Mouse (Mus musculus): ENCODE measurements around the gene Ppp1r12a. TPM values are rescaled to one million over a fixed set of nuclear protein-coding genes. Genes with fewer than 3 reads are reported as not detected.
A peak's percentile ranks its signal among the peaks of the same experiment; 100 is the strongest.

Ppp1r12a gene
- total and polyA plus RNA-seq, 2 experiments from 2014 or later, result 52.0 to 52.3 TPM

- Histone ChIP-seq H3K36me3 (ENCODE audit: insufficient read depth, low read length) (no peaks in the 10 kb centered on the region), H3K4me2 (ENCODE audit: low read depth, low read length) (peak overlapping the region; percentile 97), H3K27ac (peak overlapping the region; percentile 36; the same call in 1 of the 2 replicates), H3K4me3 (ENCODE audit: low read length) (peak overlapping the region; percentile 82), H3K4me1 (ENCODE audit: insufficient read depth, low read length) (no peaks in the 10 kb centered on the region), H3K9ac (replicated peaks; ENCODE audit: low read length) (peak overlapping the region; percentile 54), H3K9me3 (ENCODE audit: low read length) (no peaks in the 10 kb centered on the region), H3K27me3 (ENCODE audit: insufficient read depth, low read length) (0 out of 2 replicates have a peak, but pooled peaks cover 4% of the 10 kb centered on the region)
- DNase-seq (ENCODE audit: low spot score) (peak; percentile 56), ATAC-seq (peak; percentile 65)
- TF ChIP-seq CTCF (IDR thresholded peaks at IDR 0.05; ENCODE audit: low read depth), result peak; percentile 18; the same call in 1 of the 2 replicates
- WGBS, result 3% methylated on average over 127 of the region's 129 CpGs
Measured at GRCm38 (mm10) chr10:108332571-108333541, 170.9 kb downstream of the Ppp1r12a start.

DNA sequence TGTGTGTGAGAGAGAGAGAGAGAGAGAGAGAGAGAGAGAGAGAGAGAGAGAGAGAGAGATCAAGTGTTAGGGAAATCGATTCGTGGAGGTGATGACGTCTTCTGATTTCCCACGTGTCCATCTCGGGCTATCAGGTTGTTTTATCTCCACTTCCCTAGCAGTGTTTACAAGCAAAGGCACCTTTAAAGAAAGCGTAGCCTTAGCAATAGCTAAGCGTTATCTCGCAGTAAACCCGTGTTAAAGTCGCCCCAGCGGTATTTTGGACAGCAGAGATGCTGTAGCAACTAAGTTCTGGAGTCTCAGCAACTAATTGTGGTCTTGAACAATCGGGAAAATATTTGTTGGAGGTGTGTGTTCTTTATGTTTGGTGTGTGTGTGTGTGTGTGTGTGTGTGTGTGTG is 171.6 kb downstream of the Ppp1r12a start:
- Histone ChIP-seq H3K9me3 (ENCODE audit: low read length) (no peaks in the 10 kb centered on the region), H3K36me3 (ENCODE audit: insufficient read depth, low read length) (no peaks in the 10 kb centered on the region), H3K27ac (no peak overlapping the region), H3K4me3 (ENCODE audit: low read length) (peak overlapping the region; percentile 82), H3K9ac (replicated peaks; ENCODE audit: low read length) (no peak overlapping the region), H3K4me2 (ENCODE audit: low read depth, low read length) (peak overlapping the region; percentile 97), H3K4me1 (ENCODE audit: insufficient read depth, low read length) (no peaks in the 10 kb centered on the region; the same call in 1 of the 2 replicates), H3K27me3 (ENCODE audit: insufficient read depth, low read length) (0 out of 2 replicates have a peak, but pooled peaks cover 4% of the 10 kb centered on the region)
- 5% methylated on average over 12 of the region's 12 CpGs for whole genome bisulfite sequencing
- no peak for ATAC-seq
- TF ChIP-seq CTCF (IDR thresholded peaks at IDR 0.05; ENCODE audit: low read depth), result no peak
- DNase-seq (ENCODE audit: low spot score), result no peak

Other genes with a start within 250 kb of the Ppp1r12a start
- 4.7 and 5.6 TPM in 2 replicates for gene Pawr, start 169.9 kb downstream of the Ppp1r12a start, total RNA-seq (2014; rRNA removed)
- gene Pawr, start 169.9 kb downstream of the Ppp1r12a start, polyA plus RNA-seq (2015; fragmentation: Nextera tagmentation; extraction: Ambion mirVana), result 3.0 and 3.5 TPM in 2 replicates

Measured in hindbrain, postnatal 0 days (tissue).